Mouse (Mus musculus) midbrain, embryonic 10.5 days (tissue): ENCODE data around the gene Aldh3b3. TPM values are rescaled to one million over a fixed set of nuclear protein-coding genes. Genes with fewer than 3 reads are reported as not detected.

Experiments
- DNase-seq: peaks from one replicate; pipeline ENCODE4 v3.0.0-alpha.2; 2017; ENCODE audit warnings: low spot score
- H3K27ac ChIP-seq: fragments of 300-500 bp; sonication (generic); replicated peaks from 2 replicates; pipeline ENCODE4 v1.5.1; 2016; ENCODE audit warnings: mild to moderate bottlenecking
- H3K27me3 ChIP-seq: fragments of 300-500 bp; sonication (generic); 2 replicates; pipeline ENCODE4 v1.6.1; 2016; ENCODE audit warnings: low read depth, mild to moderate bottlenecking; ENCODE audit not compliant: poor library complexity, severe bottlenecking
- H3K36me3 ChIP-seq: fragments of 300-500 bp; sonication (generic); 2 replicates; pipeline ENCODE4 v1.6.1; 2016; ENCODE audit warnings: mild to moderate bottlenecking, moderate library complexity
- H3K4me1 ChIP-seq: fragments of 300-500 bp; sonication (generic); 2 replicates; pipeline ENCODE4 v1.6.1; 2016
- H3K4me3 ChIP-seq: fragments of 300-500 bp; sonication (generic); 2 replicates; pipeline ENCODE4 v1.5.1; 2016; ENCODE audit warnings: mild to moderate bottlenecking, moderate library complexity
- H3K9me3 ChIP-seq: fragments of 300-500 bp; sonication (generic); replicated peaks from 2 replicates; pipeline ENCODE4 v1.6.1; 2016; ENCODE audit warnings: mild to moderate bottlenecking
- WGBS: fragments of 180-500 bp; shearing (Covaris S2); methylation state at CpG from one replicate; pipeline ENCODE4 v1.1.7; 2016; 5-methylcytosine and 5-hydroxymethylcytosine counted together
- polyA plus RNA-seq: library from polyadenylated mRNA; unstranded; fragments of >200 nt; fragmentation: Nextera tagmentation; extraction: Ambion mirVana; gene quantifications from 2 replicates; pipeline ENCODE4 v1.2.1, GENCODE M21; 2016

Aldh3b3 gene
- polyA plus RNA-seq, 1 experiment from 2014 or later, result not detected

DNA sequence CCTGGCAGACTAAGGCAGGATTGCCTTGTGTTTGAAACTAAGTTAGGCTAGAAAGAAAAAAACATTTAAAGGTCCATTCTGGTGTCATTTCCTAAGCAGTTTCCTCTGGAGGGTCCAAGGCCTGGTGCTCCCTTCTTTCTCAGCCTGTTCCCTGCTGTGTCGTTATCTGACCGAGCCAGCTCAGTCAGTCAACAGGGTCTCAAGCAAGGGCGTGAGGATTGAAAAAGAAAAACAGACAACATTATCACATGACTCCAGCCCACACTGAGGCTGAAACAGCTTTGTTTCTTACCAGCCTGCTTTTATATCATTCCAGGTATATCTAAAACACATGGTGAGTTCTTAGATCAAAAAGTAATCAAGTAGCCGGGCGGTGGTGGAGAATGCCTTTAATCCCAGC lies 57.2 kb downstream of the Aldh3b3 start:
- Histone ChIP-seq H3K36me3 (peaks cover 5% of the 10 kb centered on the region; the same call in 1 of the 2 replicates), H3K4me1 (peaks cover 25% of the 10 kb centered on the region), H3K9me3 (no peaks in the 10 kb centered on the region), H3K4me3 (no peak overlapping the region), H3K27me3 (no peaks in the 10 kb centered on the region), H3K27ac (no peak overlapping the region)
- 64% methylated on average over 5 of the region's 5 CpGs for WGBS
- DNase-seq, result no peak

DNA sequence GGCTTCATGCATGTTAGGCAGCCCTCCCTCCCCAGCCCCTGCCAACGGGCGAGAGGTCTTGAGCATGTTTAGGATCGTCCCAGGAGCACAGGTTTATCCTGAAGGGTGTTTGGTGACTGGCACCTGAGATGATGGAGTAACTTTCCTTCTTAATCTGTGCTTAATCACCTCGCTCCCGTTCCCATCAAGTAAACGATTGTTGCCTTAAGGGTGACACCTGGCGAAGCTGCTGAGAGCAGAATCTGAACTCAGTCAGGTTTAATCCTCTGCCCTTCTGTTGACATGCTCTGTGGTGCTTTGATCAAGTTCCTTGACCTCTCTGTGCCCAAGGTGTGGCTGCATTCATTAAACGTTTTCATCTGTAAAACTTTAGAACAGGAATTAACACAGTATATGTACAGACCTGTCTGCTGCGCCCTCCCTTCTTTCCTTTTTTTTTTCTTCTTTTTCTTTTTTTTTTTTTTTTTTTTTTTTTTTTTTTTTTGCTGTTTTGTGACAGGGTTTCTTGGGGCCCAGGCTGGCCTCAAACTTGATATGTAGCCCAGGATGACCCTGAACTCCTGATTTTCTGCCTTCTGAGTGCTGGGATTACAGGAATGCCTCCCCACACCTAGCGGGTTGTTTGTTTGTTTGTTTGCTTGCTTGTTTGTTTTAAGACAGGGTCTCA lies 59.6 kb downstream of the Aldh3b3 start:
- H3K9me3 ChIP-seq, result no peaks in the 10 kb centered on the region
- no peak overlapping the region for H3K27ac ChIP-seq
- no peaks in the 10 kb centered on the region for H3K27me3 ChIP-seq
- 60% methylated on average over 10 of the region's 10 CpGs for WGBS
- H3K4me3 ChIP-seq, result no peak overlapping the region
- no peak for DNase-seq
- H3K36me3 ChIP-seq, result no peaks in the 10 kb centered on the region
- H3K4me1 ChIP-seq, result peaks cover 11% of the 10 kb centered on the region; the same call in 1 of the 2 replicates

DNA sequence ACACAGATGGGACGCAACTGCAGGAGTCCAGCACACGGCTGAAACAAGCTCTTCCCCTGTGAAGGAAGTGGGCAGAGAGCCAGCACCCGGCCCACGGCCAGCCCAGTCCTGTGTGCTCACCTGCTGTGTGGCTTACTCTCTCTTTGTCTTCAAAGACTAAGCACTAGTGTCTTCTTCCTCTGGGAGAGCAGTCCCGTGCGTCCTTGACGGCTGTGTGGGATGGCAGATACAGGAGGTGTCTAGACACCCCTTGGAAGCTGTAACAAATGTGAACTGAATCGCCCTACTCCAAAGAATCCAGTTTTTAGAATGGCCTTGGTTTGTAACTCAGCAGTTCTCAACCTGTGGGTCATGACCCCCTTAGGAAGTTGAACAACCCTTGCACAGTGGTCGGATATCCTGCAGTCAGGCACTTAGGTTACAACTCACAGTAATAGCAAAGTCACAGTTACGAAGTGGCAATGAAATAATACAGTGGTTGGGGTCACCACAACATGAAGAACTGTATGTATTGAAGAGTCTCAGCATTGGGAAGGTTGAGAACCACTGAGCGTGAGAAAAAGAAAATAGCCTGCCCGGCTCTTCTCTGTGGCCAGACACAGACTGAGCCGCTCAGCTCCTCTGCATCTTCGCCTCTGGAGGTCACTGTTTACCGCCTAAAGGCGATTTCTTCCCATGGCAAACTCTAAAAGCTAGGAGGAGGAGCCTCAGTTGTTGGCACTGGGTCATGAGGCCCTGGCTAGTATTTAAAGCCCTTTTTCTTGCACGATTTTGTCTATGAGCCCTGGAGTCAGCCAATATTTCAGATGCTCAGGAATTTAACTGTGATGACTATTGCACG lies 60.5 kb downstream of the Aldh3b3 start:
- no peaks in the 10 kb centered on the region for H3K9me3 ChIP-seq
- peaks cover 4% of the 10 kb centered on the region; the same call in 1 of the 2 replicates for H3K4me1 ChIP-seq
- no peak overlapping the region for H3K4me3 ChIP-seq
- H3K36me3 ChIP-seq, result no peaks in the 10 kb centered on the region
- 39% methylated on average over 18 of the region's 18 CpGs for WGBS
- H3K27ac ChIP-seq, result no peak overlapping the region
- no peaks in the 10 kb centered on the region for H3K27me3 ChIP-seq
- DNase-seq, result peak; percentile 60

Other genes with a start within 250 kb of the Aldh3b3 start
- gene Kmt5b, start 191.2 kb upstream of the Aldh3b3 start, polyA plus RNA-seq, result 29.7 and 38.3 TPM in 2 replicates
- gene Chka, start 106.9 kb upstream of the Aldh3b3 start, polyA plus RNA-seq, result 58.6 and 59.1 TPM in 2 replicates
- 17.0 and 17.6 TPM in 2 replicates for gene Tcirg1, start 51.5 kb upstream of the Aldh3b3 start, polyA plus RNA-seq
- 251 and 262 TPM in 2 replicates for gene Ndufs8, start 45.9 kb upstream of the Aldh3b3 start, polyA plus RNA-seq
- gene Aldh3b1, start 28.8 kb upstream of the Aldh3b3 start, polyA plus RNA-seq, result 0.73 TPM in 2 replicates
- gene Unc93b1, start 23.5 kb upstream of the Aldh3b3 start, polyA plus RNA-seq, result 5.1 and 8.0 TPM in 2 replicates
- 0.21 and 0.35 TPM in 2 replicates for gene Aldh3b2, start 13.7 kb downstream of the Aldh3b3 start, polyA plus RNA-seq
- gene Acy3, start 27.9 kb downstream of the Aldh3b3 start, polyA plus RNA-seq, result 1.1 and 2.0 TPM in 2 replicates
- gene Tbx10, start 34.1 kb downstream of the Aldh3b3 start, polyA plus RNA-seq, result not detected in 2 replicates
- gene Nudt8, start 41.9 kb downstream of the Aldh3b3 start, polyA plus RNA-seq, result 20.2 and 21.5 TPM in 2 replicates
- 2.4 and 2.8 TPM in 2 replicates for gene Gm49405, start 42.0 kb downstream of the Aldh3b3 start, polyA plus RNA-seq
- gene Doc2g, start 44.7 kb downstream of the Aldh3b3 start, polyA plus RNA-seq, result 2.2 and 3.5 TPM in 2 replicates
- gene Ndufv1, start 54.2 kb downstream of the Aldh3b3 start, polyA plus RNA-seq, result 188 and 207 TPM in 2 replicates
- gene Gstp1, start 79.3 kb downstream of the Aldh3b3 start, polyA plus RNA-seq, result 400 and 417 TPM in 2 replicates
- 1.0 and 2.8 TPM in 2 replicates for gene Gstp2, start 87.4 kb downstream of the Aldh3b3 start, polyA plus RNA-seq
- gene Gstp3, start 100.9 kb downstream of the Aldh3b3 start, polyA plus RNA-seq, result 0.23 TPM in 1 of 2 replicates, not detected in the other
- not detected in 2 replicates for gene Cabp2, start 122.9 kb downstream of the Aldh3b3 start, polyA plus RNA-seq
- 76.2 and 82.5 TPM in 2 replicates for gene Cdk2ap2, start 138.5 kb downstream of the Aldh3b3 start, polyA plus RNA-seq
- gene Pitpnm1, start 141.4 kb downstream of the Aldh3b3 start, polyA plus RNA-seq, result 12.8 and 15.1 TPM in 2 replicates
- gene Aip, start 167.2 kb downstream of the Aldh3b3 start, polyA plus RNA-seq, result 60.6 and 61.7 TPM in 2 replicates
- gene Gpr152, start 181.1 kb downstream of the Aldh3b3 start, polyA plus RNA-seq, result not detected in 2 replicates
- gene Cabp4, start 185.4 kb downstream of the Aldh3b3 start, polyA plus RNA-seq, result not detected in 2 replicates
- 133 and 138 TPM in 2 replicates for gene Coro1b, start 190.0 kb downstream of the Aldh3b3 start, polyA plus RNA-seq
- 0.67 TPM in 1 of 2 replicates, not detected in the other for gene Ptprcap, start 195.0 kb downstream of the Aldh3b3 start, polyA plus RNA-seq
- 58.8 and 71.4 TPM in 2 replicates for gene Rps6kb2, start 204.7 kb downstream of the Aldh3b3 start, polyA plus RNA-seq
- 2.8 and 4.1 TPM in 2 replicates for gene Carns1, start 216.8 kb downstream of the Aldh3b3 start, polyA plus RNA-seq
- gene Tbc1d10c, start 232.6 kb downstream of the Aldh3b3 start, polyA plus RNA-seq, result 0.85 and 1.2 TPM in 2 replicates
- 1,003 and 1,059 TPM in 2 replicates for gene Ppp1ca, start 233.4 kb downstream of the Aldh3b3 start, polyA plus RNA-seq
- 58.9 and 60.3 TPM in 2 replicates for gene Rad9a, start 243.0 kb downstream of the Aldh3b3 start, polyA plus RNA-seq